Mouse (Mus musculus) ES-E14 (cell line): ENCODE data around the gene Abhd16a.

Experiments used
- HCFC1 ChIP-seq: IDR thresholded peaks from 2 replicates; pipeline ENCODE4 v1.6.1; 2012; ENCODE audit warnings: low read length, inconsistent platforms, borderline replicate concordance; ENCODE audit not compliant: insufficient read depth
- MAFK ChIP-seq: IDR thresholded peaks from 2 replicates; pipeline ENCODE4 v1.6.1; 2014; ENCODE audit warnings: mild to moderate bottlenecking, low read depth, low read length, inconsistent platforms; ENCODE audit not compliant: insufficient read depth
- ZC3H11A ChIP-seq: IDR thresholded peaks from 2 replicates; pipeline ENCODE4 v1.6.1; 2012; ENCODE audit warnings: low read depth, mild to moderate bottlenecking, inconsistent platforms, low read length, borderline replicate concordance

- TF ChIP-seq MAFK (no peak), ZC3H11A (no peak), HCFC1 (no peak)
Observed at GRCm38 (mm10) chr17:35057090-35057489, 32.0 kb upstream of the Abhd16a start.
